Comparison of ENCODE assay signal across 8 mouse cellular contexts in the genomic region with DNA sequence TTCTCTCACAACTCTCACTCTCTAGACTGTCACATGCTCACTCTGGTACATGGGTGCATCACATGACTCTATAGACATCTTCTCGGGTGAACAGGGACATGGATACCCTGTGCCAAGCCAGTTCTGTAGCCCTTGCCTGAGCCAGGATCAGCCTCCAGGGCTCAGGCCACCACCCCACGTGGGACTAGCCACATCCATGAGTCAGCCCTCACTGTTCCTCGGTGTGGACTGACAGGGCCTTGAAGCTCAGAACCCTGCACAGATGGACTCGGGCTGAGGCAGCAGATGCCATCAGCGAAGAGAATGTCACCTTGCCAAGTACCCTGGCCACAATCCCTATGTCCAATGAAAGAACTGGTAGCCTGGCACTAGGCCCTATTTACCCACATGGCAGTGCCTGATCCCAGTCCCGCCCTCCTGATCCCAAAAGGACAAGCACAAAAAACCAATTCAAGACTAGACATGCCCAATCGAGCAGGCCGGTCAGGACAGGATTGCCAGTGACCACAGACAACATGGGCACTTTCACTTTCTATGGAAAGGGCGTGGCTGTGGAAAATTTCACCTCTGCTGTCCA. TPM values are rescaled to one million over a fixed set of nuclear protein-coding genes. Genes with fewer than 3 reads are reported as not detected.
DNase-seq lines count a peak whose midpoint lies in the region; ATAC-seq and TF ChIP-seq lines count a peak whose summit lies in the region.

No protein-coding gene starts in this region.

- 0 out of 2 replicates have a peak, but pooled peaks have one; percentile 26 for ATAC-seq in neural tube, embryonic 15.5 days (ENCODE audit: low FRiP score)
- peak; percentile 34; the same call in 1 of the 2 replicates for ATAC-seq in erythroblast, adult 5-6 weeks (replicated peaks; ENCODE audit: low FRiP score, poor library complexity, severe bottlenecking)
- 0 out of 2 replicates have a peak, but pooled peaks have one; percentile 35 for ATAC-seq in megakaryocyte-erythroid progenitor cell, adult 5-6 weeks (replicated peaks; ENCODE audit: low FRiP score, low TSS enrichment, poor library complexity, severe bottlenecking)
- no peak for ATAC-seq in activated CD4-positive, CD25-positive, alpha-beta regulatory T cell, adult 4 months

- peaks cover 2% of the 10 kb centered on the region; the same call in 1 of the 2 replicates for H3K79me2 ChIP-seq in heart, adult 2 months (replicated peaks; ENCODE audit: control insufficient read depth, insufficient read depth, low read length)

- no peaks in the 10 kb centered on the region for H3K27me3 ChIP-seq in heart, adult 2 months (ENCODE audit: control insufficient read depth, insufficient read depth, low read length)
- H3K27me3 ChIP-seq in heart, embryonic 10.5 days (ENCODE audit: insufficient read depth, poor library complexity, severe bottlenecking), result no peaks in the 10 kb centered on the region
- H3K27me3 ChIP-seq in neural tube, embryonic 15.5 days (replicated peaks), result no peaks in the 10 kb centered on the region

- intact Hi-C loops in heart, adult 2 months (cut with DNase I), result no loop called here

- peak overlapping the region; percentile 38 for H3K27ac ChIP-seq in heart, adult 2 months
- H3K27ac ChIP-seq in heart, embryonic 10.5 days, result no peak overlapping the region
- H3K27ac ChIP-seq in neural tube, embryonic 15.5 days (replicated peaks), result no peak overlapping the region

- WGBS in heart, adult 2 months, result 41% methylated on average over 9 of the region's 9 CpGs
- WGBS in heart, embryonic 10.5 days, result 89% methylated on average over 9 of the region's 9 CpGs
- 83% methylated on average over 9 of the region's 9 CpGs for WGBS in neural tube, embryonic 15.5 days

- TF ChIP-seq EP300 in heart, adult 2 months (IDR thresholded peaks at IDR 0.05; ENCODE audit: insufficient read depth, low read depth, low read length), result no peak

- DNase-seq in heart, adult 2 months, result peak in 1 of 2 experiments; percentile 40
- DNase-seq in heart, embryonic 10.5 days (ENCODE audit: low spot score), result no peak
- no peak for DNase-seq in neural tube, embryonic 10.5 days (ENCODE audit: extremely low spot score, low spot score)
- DNase-seq in spleen, postnatal 4 days (ENCODE audit: low spot score in 2 of 2), result no peak

- H3K4me1 ChIP-seq in heart, adult 2 months (ENCODE audit: control insufficient read depth, insufficient read depth, low read length), result peaks cover 13% of the 10 kb centered on the region; the same call in 1 of the 2 replicates
- peaks cover 52% of the 10 kb centered on the region for H3K4me1 ChIP-seq in heart, embryonic 10.5 days
- H3K4me1 ChIP-seq in neural tube, embryonic 15.5 days, result no peaks in the 10 kb centered on the region

- no peak overlapping the region for H3K4me3 ChIP-seq in heart, adult 2 months
- no peak overlapping the region for H3K4me3 ChIP-seq in heart, embryonic 10.5 days
- H3K4me3 ChIP-seq in neural tube, embryonic 15.5 days (replicated peaks), result no peak overlapping the region

- no peak overlapping the region for H3K9ac ChIP-seq in heart, adult 2 months (ENCODE audit: low read depth, low read length)
- H3K9ac ChIP-seq in neural tube, embryonic 15.5 days (replicated peaks), result no peak overlapping the region

- no peaks in the 10 kb centered on the region for H3K36me3 ChIP-seq in heart, adult 2 months (ENCODE audit: control insufficient read depth, insufficient read depth, low read length)
- H3K36me3 ChIP-seq in heart, embryonic 10.5 days, result peaks cover 18% of the 10 kb centered on the region
- no peaks in the 10 kb centered on the region for H3K36me3 ChIP-seq in neural tube, embryonic 15.5 days

- no peak for TF ChIP-seq CTCF in heart, adult 2 months (IDR thresholded peaks at IDR 0.05)

- H3K9me3 ChIP-seq in heart, embryonic 10.5 days, result no peaks in the 10 kb centered on the region
- H3K9me3 ChIP-seq in neural tube, embryonic 15.5 days (replicated peaks), result no peaks in the 10 kb centered on the region

- no peak for TF ChIP-seq POLR2A in heart, adult 2 months (IDR thresholded peaks at IDR 0.05; ENCODE audit: insufficient read depth, low read depth, low read length)

- H3K4me2 ChIP-seq in neural tube, embryonic 15.5 days, result no peak overlapping the region

RNA-seq across cellular contexts. Expression of gene Hk1, which starts 59.2 kb away (rescaled TPM):
- total RNA-seq in heart, adult 2 months (2021), result 100 to 1,000 TPM; 120 TPM
- polyA plus RNA-seq in heart, adult 2 months (2012; rRNA removed), result 71.0 and 81.9 TPM in 2 replicates
- polyA plus RNA-seq in heart, embryonic 10.5 days (2016; fragmentation: Nextera tagmentation; extraction: Ambion mirVana), result 157 and 286 TPM in 2 replicates
- 134 and 146 TPM in 2 replicates for polyA plus RNA-seq in neural tube, embryonic 15.5 days (2015; fragmentation: Nextera tagmentation; extraction: Ambion mirVana)
- total RNA-seq in erythroblast, adult 5-6 weeks (2015; ENCODE audit: low replicate concordance), result 35.5 and 52.0 TPM in 2 replicates
- total RNA-seq in erythroblast, adult 5-6 weeks (2017; ENCODE audit: low replicate concordance), result 105 and 158 TPM in 2 replicates
- 212 and 217 TPM in 2 replicates for total RNA-seq in megakaryocyte-erythroid progenitor cell, adult 5-6 weeks (2014; fragmentation: Nextera tagmentation)
- total RNA-seq in megakaryocyte-erythroid progenitor cell, adult 5-6 weeks (2017), result 295 and 330 TPM in 2 replicates
- polyA plus RNA-seq in activated CD4-positive, CD25-positive, alpha-beta regulatory T cell, adult 4 months (2017; shearing (Covaris generic)), result 10 to 100 TPM; 52.7 to 92.5 TPM
